Mouse (Mus musculus) heart, adult 9 months (tissue): ENCODE measurements around the gene Drc7.

Experiments used
- DNase-seq, 2 experiments: peaks; one replicate each; pipeline ENCODE4 v3.0.0; 2022; ENCODE audit warnings: low spot score in 2 of 2

The Drc7 gene

GRCm38 (mm10) chr8:95058661-95059060, 3.8 kb downstream of the Drc7 start:
- DNase-seq, result no peak

GRCm38 (mm10) chr8:95059812-95060533, 5.1 kb downstream of the Drc7 start:
- peak in 1 of 2 experiments; percentile 25 for DNase-seq

- no peak for DNase-seq
Measured at GRCm38 (mm10) chr8:95064531-95064930, 9.6 kb downstream of the Drc7 start.

- peak in 1 of 2 experiments; percentile 26 for DNase-seq
Measured at GRCm38 (mm10) chr8:95067582-95067981, 12.7 kb downstream of the Drc7 start.

GRCm38 (mm10) chr8:95075504-95075903, 20.6 kb downstream of the Drc7 start:
- no peak for DNase-seq

GRCm38 (mm10) chr8:95076151-95076550, 21.2 kb downstream of the Drc7 start:
- DNase-seq, result no peak

GRCm38 (mm10) chr8:95078055-95078454, 23.2 kb downstream of the Drc7 start:
- no peak for DNase-seq

GRCm38 (mm10) chr8:95079305-95079704, 24.4 kb downstream of the Drc7 start:
- DNase-seq, result no peak

- DNase-seq, result peak; percentile 100
Measured at GRCm38 (mm10) chr8:95080381-95081341, 25.8 kb downstream of the Drc7 start, which contains the start of gene Katnb1. Katnb1 (plus strand) TSS chr8:95081186.

- DNase-seq, result no peak
Measured at GRCm38 (mm10) chr8:95081650-95082049, 26.7 kb downstream of the Drc7 start.

- DNase-seq, result no peak
Measured at GRCm38 (mm10) chr8:95084261-95084660, 29.4 kb downstream of the Drc7 start.

GRCm38 (mm10) chr8:95084744-95085431, 30.0 kb downstream of the Drc7 start:
- no peak for DNase-seq

- DNase-seq, result no peak
Measured at GRCm38 (mm10) chr8:95085432-95086141, 30.7 kb downstream of the Drc7 start.

- no peak for DNase-seq
Measured at GRCm38 (mm10) chr8:95093574-95093973, 38.7 kb downstream of the Drc7 start.

- DNase-seq, result peak; percentile 42 to 64
Measured at GRCm38 (mm10) chr8:95099009-95099408, 44.1 kb downstream of the Drc7 start.

- no peak for DNase-seq
Measured at GRCm38 (mm10) chr8:95101972-95102371, 47.1 kb downstream of the Drc7 start.

- DNase-seq, result no peak
Measured at GRCm38 (mm10) chr8:95107306-95107705, 52.4 kb downstream of the Drc7 start.

GRCm38 (mm10) chr8:95112594-95112993, 57.7 kb downstream of the Drc7 start:
- no peak for DNase-seq

GRCm38 (mm10) chr8:95113108-95113507, 58.2 kb downstream of the Drc7 start:
- no peak for DNase-seq

- no peak for DNase-seq
Measured at GRCm38 (mm10) chr8:95113750-95114149, 58.8 kb downstream of the Drc7 start.

- no peak for DNase-seq
Measured at GRCm38 (mm10) chr8:95123455-95123854, 68.6 kb downstream of the Drc7 start.
